Mouse (Mus musculus) left cerebral cortex, adult 2 months (tissue): Measurements from ENCODE around the gene Rfxank. TPM values are rescaled to one million over a fixed set of nuclear protein-coding genes. Genes with fewer than 3 reads are reported as not detected.

Source experiments
- DNase-seq, 2 experiments: peaks; one replicate each; pipeline ENCODE4 v3.0.0; 2021 to 2022; ENCODE audit warnings: low spot score in 2 of 2, mixed read lengths in 1 of 2; ENCODE audit errors: extremely low spot score in 1 of 2
- H3K27ac ChIP-seq: fragments of 200-600 bp; 2 replicates; pipeline ENCODE4 v1.8.1; 2022
- H3K4me3 ChIP-seq: fragments of 200-600 bp; 2 replicates; pipeline ENCODE4 v1.8.1; 2022
- CTCF ChIP-seq: fragments of 200-600 bp; IDR thresholded peaks from 2 replicates; pipeline ENCODE4 v1.8.1; 2022; ENCODE audit warnings: antibody characterized with exemption, mild to moderate bottlenecking, moderate library complexity
- intact Hi-C: fragments of 180-260 bp; cut with DNase I; formaldehyde crosslinking; loops from one replicate; pipeline ENCODE4 v1.15.1; 2025
- long read RNA-seq, 2 experiments: library from polyadenylated mRNA; stranded (forward); transcript quantifications; one replicate each; pipeline ENCODE4 v2.0.0; 2021; ENCODE audit warnings: borderline mapping rate in 2 of 2
- total RNA-seq, 2 experiments: library from RNA; stranded (reverse); gene quantifications; 2 replicates each; pipeline ENCODE4 v1.2.3; 2021

Rfxank gene
- total RNA-seq = 10 to 100 TPM; 13.1 to 14.2 TPM
- long read RNA-seq, experiment 1, transcript Rfxank-201 (9 exons, 3,609 nt) = major isoform, 9 of 11 reads
- long read RNA-seq, experiment 1, partial matches to known transcripts = 0 of 11 reads
- long read RNA-seq, experiment 1, other reads (novel, unspliced or antisense) = 0 of 11 reads
- long read RNA-seq, experiment 2, transcript Rfxank-201 (9 exons, 3,609 nt) = major isoform, 6 of 11 reads
- long read RNA-seq, experiment 2, partial matches to known transcripts = 0 of 11 reads
- long read RNA-seq, experiment 2, other reads (novel, unspliced or antisense) = 4 of 11 reads

DNA sequence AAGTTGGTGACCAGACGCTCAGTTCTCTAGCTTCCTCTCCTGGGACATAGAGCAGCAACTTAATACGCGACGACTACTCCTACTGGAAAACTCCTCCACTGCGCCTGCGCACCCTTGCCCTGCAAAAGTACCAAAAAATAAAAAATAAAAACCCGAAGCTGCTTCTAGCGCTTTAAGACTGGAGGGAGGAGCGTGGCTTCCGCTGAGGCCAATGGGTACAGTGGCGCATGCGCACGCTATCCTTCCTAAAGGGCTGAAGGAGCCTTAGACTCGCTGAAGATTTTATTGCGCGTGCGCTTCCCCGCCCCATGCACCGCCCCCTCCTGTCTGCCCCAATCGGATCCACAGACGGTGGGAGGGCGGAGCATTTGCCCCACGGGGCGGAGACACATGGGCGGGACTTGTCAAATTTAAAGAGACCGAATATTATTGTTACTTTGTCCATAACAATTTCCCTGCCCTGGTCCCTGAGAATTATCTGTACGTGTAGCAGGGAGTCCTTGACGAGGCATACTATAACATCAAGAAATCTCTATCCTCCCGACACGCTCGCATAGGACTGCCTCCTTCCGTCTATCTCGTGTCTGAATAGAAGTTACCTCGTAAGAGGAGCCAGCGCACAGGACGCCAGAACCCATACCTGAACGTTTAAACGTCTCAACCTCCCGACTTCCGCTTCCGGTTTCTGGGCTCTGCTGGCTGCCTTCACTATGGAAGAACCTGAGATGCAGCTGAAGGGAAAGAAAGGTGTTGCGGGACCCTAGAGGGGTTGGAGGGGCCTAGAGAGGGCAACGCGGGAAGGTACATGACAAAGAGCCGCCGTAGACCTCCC lies at the start of gene Rfxank, which contains the start of the genes Borcs8 and Mef2b:
Rfxank (minus strand) TSS at position 129 of the 832 bp plus-strand sequence.
Borcs8 (plus strand) TSS at position 474 of the 832 bp plus-strand sequence.
Mef2b (plus strand) TSS at position 686 of the 832 bp plus-strand sequence.
- H3K27ac ChIP-seq = peak within 1 kb of the TSS; percentile 89
- TF ChIP-seq CTCF = no peak; the same call in 1 of the 2 replicates
- peak; percentile 95 to 98 for DNase-seq
- H3K4me3 ChIP-seq = peak within 1 kb of the TSS; percentile 82
- intact Hi-C loops = no loop called here

DNA sequence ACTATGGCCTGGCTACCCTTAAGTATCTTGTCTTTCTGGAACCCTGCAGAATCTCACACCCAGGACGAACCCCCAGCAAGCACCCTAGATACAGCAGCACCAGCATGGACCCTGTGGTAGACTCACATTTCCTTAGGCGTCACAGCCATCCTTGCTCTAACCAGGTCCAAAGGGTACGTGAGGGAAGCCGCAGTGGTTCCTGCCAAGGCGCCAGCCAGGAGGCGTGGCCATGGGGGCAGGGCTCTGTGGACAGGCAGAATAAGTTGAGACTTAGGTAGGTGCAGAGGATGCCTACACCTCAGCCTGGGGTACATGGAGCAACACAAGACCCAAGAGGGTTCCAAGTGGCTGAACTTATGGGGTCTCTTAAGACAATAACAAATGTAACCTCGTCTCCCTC lies 49.8 kb upstream of the Rfxank start:
- DNase-seq = no peak
- intact Hi-C loops = no loop called here
- Histone ChIP-seq H3K27ac (no peak overlapping the region), H3K4me3 (no peak overlapping the region)
- no peak for TF ChIP-seq CTCF

DNA sequence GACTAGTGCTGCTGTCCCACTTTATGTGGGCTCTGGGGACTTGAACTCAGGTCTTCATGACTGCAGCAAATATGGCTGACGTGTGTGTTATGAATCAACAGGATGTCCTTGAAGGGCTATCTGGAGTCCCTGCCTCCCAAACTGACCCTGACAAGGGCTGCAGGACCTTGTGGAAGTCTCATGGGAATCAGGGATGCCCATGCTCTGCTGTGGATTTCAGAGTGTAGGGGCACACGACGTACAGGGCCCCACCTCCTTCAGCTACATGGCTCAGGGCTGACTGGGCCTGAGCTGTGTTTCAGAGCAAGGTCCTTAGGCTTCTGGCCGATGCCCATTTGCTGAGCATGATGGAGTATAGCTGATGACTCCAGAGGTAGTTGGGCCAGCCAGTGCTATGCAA lies 44.2 kb upstream of the Rfxank start:
- intact Hi-C loops = no loop called here
- no peak for DNase-seq
- no peak overlapping the region for H3K4me3 ChIP-seq
- no peak for TF ChIP-seq CTCF
- H3K27ac ChIP-seq = no peak overlapping the region

DNA sequence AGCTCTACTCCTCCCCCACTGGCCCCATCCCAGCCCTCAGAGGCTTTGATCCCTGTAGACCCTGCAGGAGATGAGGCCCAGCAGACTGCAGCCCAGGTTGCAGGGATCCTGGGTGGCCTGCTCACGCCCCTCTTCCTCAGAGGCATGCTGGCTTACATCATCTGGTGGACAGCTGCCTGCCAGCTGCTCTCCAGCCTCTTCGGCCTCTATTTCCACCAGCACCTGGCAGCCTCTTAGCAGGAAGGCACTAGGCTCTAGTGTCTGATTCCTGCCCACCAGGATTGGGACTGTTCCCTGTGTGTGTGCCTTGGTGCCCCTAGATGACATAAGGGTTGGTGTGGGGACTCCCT lies 42.9 kb upstream of the Rfxank start:
- intact Hi-C loops = no loop called here

DNA sequence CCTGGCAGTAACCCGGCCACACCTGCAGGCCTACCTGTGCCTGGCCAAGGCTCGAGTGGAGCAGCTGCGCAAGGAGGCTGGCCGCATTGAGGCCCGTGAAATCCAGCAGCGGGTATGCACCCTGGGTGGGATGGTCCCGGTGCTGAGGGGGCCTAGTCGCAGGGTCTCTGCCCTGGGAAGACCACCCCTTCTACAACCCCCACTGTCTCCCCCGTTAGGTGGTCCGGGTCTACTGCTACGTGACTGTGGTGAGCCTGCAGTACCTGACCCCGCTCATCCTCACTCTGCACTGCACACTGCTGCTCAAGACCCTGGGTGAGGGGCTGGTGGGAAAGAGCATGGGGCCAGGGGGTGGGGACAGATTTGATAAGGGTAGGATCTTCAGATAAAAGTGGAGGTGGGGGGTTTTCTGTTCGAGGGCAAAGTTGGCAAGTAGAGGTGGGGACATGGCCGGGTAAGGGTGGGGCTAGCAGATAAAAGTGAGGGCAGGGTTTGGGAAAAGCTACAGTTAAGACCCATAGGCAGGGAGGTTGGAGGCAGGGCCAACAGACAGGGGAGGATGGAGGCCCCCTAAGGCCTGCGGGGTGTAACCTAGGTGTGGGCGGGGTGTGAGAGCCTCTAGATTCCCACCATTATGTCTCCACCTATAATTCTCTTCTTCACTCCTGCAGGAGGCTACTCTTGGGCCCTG lies 42.4 kb upstream of the Rfxank start:
- Histone ChIP-seq H3K4me3 (no peak overlapping the region), H3K27ac (no peak overlapping the region)
- no peak for TF ChIP-seq CTCF
- intact Hi-C loops = no loop called here
- DNase-seq = no peak

More for the DNA sequence above, 42.9 kb upstream of the Rfxank start:
- no peak for TF ChIP-seq CTCF
- Histone ChIP-seq H3K27ac (no peak overlapping the region), H3K4me3 (no peak overlapping the region)
- no peak for DNase-seq

DNA sequence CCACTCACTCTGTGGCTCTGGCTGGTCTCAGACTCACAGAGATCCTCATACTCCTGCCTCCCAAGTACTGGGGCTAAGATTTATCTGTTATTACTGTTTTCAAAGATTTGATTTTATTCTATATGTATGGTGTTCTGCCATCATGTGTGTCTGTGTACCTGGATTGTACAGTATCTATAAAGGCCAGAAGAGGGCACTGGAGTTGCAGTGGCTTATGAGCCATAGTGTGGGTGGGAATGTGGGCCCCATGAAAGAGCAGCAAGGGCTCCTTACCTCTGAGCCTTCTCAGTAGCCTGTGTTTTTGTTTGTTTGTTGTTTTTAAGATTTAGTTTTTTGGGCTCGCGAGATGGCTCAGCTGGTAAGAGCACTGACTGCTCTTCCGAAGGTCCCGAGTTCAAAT lies 40.1 kb upstream of the Rfxank start:
- H3K27ac ChIP-seq = no peak overlapping the region
- intact Hi-C loops = no loop called here
- no peak for DNase-seq
- TF ChIP-seq CTCF = peak; percentile 49
- no peak overlapping the region for H3K4me3 ChIP-seq

DNA sequence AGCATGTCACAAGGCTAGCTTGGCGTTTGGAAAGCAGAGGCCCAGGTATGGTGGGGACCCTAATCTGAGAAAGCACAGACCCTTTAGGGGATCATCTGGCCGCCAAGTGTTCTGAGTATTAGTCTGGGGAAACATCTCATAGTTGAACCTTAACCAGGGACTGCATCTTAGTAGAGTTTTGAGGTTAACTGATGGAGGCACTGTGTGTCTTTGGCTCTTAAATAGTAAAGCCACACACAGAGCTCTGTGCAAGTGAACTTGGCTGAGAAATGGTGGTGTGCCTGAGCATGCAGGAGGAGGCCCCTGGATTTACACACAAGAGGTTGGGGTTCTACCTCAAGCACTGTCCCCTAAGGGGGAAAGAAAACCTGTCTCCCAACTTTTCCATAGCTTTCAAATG lies 39.3 kb upstream of the Rfxank start:
- TF ChIP-seq CTCF = no peak
- no peak for DNase-seq
- Histone ChIP-seq H3K4me3 (no peak overlapping the region), H3K27ac (no peak overlapping the region)
- intact Hi-C loops = no loop called here

DNA sequence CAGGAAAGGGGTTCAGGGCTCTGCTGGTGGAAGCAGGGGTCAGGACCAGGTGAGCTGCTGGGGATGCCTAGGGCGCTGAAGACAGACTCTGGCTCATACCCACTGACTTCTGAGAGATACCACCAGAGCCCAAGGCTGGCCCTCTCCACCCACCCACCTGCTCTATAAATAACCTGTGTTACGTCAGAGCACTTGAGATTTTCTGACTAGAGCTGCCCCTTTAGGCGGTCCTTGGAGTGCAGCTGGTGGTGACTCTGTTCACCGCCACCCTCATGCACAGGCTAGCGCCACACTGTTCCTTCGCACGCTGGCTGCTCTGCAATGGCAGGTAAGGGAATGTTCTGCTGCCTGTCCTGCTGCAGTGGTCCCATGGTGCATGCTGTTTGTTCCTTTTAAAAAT lies 35.1 kb upstream of the Rfxank start:
- Histone ChIP-seq H3K4me3 (no peak overlapping the region), H3K27ac (no peak overlapping the region)
- intact Hi-C loops = no loop called here
- no peak for DNase-seq
- TF ChIP-seq CTCF = no peak

DNA sequence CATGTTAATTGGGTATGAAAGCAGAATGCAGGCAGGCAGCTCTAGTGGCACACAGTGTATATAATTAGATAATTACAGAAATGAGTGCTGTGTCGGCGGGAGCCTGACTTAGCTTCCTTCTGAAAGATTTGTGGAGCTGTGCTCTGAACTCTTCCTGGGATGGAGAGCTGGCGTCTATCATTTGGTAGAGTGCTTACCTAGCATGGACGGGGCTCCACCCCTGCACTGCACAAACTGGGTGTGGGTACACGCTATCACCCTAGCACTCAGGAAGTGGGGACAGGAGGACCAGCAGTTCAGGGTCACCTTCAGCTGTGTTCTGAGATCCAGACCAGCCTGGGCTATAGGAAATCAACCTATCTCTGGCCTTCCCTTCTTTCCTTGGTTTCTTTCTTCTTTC lies 34.4 kb upstream of the Rfxank start:
- no peak for DNase-seq
- Histone ChIP-seq H3K4me3 (peak overlapping the region; percentile 28; the same call in 1 of the 2 replicates), H3K27ac (no peak overlapping the region)
- no peak for TF ChIP-seq CTCF
- intact Hi-C loops = no loop called here

DNA sequence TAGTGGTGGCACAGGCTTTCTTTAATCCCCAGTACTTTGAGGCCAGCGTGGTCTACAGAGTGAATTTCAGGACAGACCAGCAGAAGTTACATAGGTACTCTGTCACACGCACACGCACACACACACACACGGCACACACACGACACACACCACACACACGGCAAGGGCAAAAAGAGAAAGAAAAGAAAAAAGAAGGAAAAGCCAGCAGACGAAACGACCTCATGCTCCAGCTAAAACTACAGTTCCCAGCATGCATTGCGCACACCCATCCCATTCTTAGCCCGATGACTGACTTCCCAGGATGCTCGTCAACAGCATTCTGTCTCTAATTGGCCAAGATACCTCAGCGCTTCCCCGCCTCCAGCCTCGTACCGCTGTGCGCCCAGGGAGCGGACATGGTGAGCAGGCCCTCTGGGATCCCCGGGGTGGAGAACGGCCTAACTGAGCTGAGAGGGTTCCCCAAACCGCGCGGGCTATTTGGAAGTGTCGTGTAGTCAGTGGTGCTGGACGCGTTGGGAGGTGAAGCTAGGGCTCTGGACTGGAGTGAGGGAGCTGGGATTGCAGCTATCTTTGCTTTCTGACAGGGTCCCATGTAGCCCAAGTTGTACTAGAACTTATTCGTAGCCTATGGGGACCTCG lies 33.2 kb upstream of the Rfxank start, which contains the start of gene Tmem161a:
Tmem161a (plus strand) TSS at position 314 of the 639 bp plus-strand sequence.
- peak within 1 kb of the TSS; percentile 59 for H3K4me3 ChIP-seq
- peak within 1 kb of the TSS; percentile 76 for H3K27ac ChIP-seq
- peak; percentile 87 to 89 for DNase-seq
- intact Hi-C loops = no loop called here
- TF ChIP-seq CTCF = no peak

DNA sequence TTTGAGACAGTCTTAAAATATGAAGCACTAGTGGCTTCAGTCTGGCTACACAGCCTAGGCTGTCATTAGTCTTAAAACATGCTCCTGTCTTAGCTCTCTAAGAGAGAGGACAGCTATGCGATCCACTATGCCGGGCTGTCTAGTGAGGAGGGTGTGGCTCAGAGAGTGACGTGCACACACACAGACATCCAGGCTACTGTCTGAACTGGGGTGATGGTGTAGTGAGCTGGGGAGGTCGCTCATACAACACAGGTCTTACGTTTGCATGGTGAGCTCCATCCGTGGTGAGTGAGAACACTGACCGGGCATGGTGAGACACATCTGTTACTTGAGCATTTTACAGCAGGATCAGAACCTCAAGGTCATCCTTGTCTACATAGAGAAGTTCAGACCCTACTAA lies 32.3 kb upstream of the Rfxank start:
- Histone ChIP-seq H3K27ac (no peak overlapping the region), H3K4me3 (no peak overlapping the region)
- intact Hi-C loops = no loop called here
- no peak for DNase-seq
- no peak for TF ChIP-seq CTCF

DNA sequence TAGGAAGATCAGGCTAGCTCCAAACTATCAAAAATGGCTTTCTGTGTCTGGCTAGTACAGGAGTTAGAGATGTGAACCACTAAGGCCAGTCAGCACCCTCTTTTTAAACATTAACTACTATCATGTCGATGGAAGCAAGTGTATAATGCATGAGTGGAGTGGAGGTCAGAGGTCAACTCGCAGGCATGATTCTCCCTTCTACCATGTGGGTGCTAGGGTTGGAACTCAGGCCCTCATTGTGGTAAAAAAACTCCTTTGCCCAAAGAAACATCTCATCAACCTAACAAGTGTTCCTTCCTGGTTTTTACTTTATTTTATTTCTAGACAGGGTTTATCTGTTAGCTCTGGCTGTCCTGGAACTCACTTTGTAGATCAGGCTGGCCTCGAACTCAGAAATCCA lies 31.8 kb upstream of the Rfxank start:
- Histone ChIP-seq H3K4me3 (no peak overlapping the region), H3K27ac (no peak overlapping the region)
- no peak for DNase-seq
- intact Hi-C loops = no loop called here
- TF ChIP-seq CTCF = no peak
